30 mouse cellular contexts compared by ENCODE assay signal in the genomic region with DNA sequence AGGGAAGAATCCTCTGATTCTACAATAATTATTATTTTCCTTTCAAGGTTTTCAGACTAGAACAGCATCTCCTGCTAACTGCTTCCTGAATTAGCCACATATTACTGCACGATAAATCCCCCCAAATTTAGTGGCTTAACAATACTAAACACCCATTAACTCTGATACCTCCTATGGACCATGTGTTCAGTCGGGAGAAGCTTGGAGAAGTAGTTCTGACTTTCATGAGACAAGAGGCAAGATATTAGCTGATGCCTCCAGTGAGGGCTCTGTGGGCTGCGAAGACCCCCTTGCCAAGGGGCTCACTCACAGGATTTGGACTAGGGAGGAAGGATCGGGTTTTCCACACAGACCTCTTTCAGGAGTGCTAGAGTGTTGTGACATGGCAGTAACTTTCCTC.
"Had no signal": no experiment of that assay in that cellular context is flagged by ENCODE, and none has a peak within 500 bp of the region (broad histone marks: within the 10 kb centered on the region; RNA-seq: fewer than 3 reads in every experiment).

No protein-coding gene starts in this region.

- H3K4me3 ChIP-seq: limb, embryonic 10.5 days; limb, embryonic 12.5 days; limb, embryonic 13.5 days; limb, embryonic 15.5 days; liver, embryonic 12.5 days; liver, embryonic 13.5 days; liver, embryonic 15.5 days; lung, embryonic 15.5 days; megakaryocyte, embryonic 14.5 days; midbrain, embryonic 10.5 days; midbrain, embryonic 12.5 days; midbrain, embryonic 15.5 days; myocyte; neural tube, embryonic 12.5 days had no signal

- H3K9me3 ChIP-seq: limb, embryonic 10.5 days; limb, embryonic 12.5 days; limb, embryonic 13.5 days; limb, embryonic 15.5 days; liver, embryonic 12.5 days; liver, embryonic 13.5 days; liver, embryonic 15.5 days; lung, embryonic 15.5 days; midbrain, embryonic 10.5 days; midbrain, embryonic 12.5 days; midbrain, embryonic 15.5 days; neural tube, embryonic 12.5 days had no signal

- H3K27me3 ChIP-seq: limb, embryonic 12.5 days; limb, embryonic 15.5 days; liver, embryonic 12.5 days; liver, embryonic 13.5 days; liver, embryonic 15.5 days; lung, embryonic 15.5 days; megakaryocyte, embryonic 14.5 days; midbrain, embryonic 12.5 days; midbrain, embryonic 15.5 days; neural tube, embryonic 12.5 days had no signal

- H3K4me2 ChIP-seq: limb, embryonic 12.5 days; limb, embryonic 13.5 days; limb, embryonic 15.5 days; liver, embryonic 11.5 days; liver, embryonic 12.5 days; liver, embryonic 13.5 days; liver, embryonic 15.5 days; lung, embryonic 14.5 days; lung, embryonic 15.5 days; midbrain, embryonic 12.5 days; midbrain, embryonic 15.5 days; neural tube, embryonic 12.5 days had no signal

- DNase-seq: left cerebral cortex, postnatal 4 days; liver; liver, embryonic 13.5 days; liver, postnatal 0 days; lung, adult 18-20 months; lung, adult 2 months; lung, embryonic 14.5 days; lung, postnatal 10 days; lung, postnatal 14 days; lung, postnatal 36 days; lung, postnatal 4 days; midbrain, embryonic 14.5 days had no signal

- H3K36me3 ChIP-seq: limb, embryonic 10.5 days; limb, embryonic 12.5 days; limb, embryonic 13.5 days; limb, embryonic 15.5 days; liver, embryonic 12.5 days; liver, embryonic 13.5 days; liver, embryonic 15.5 days; lung, embryonic 15.5 days; midbrain, embryonic 10.5 days; midbrain, embryonic 12.5 days; midbrain, embryonic 15.5 days; neural tube, embryonic 12.5 days had no signal

- H3K9ac ChIP-seq: limb, embryonic 12.5 days; limb, embryonic 13.5 days; limb, embryonic 15.5 days; liver, embryonic 12.5 days; liver, embryonic 13.5 days; liver, embryonic 14.5 days; liver, embryonic 15.5 days; liver, postnatal 0 days; lung, embryonic 14.5 days; lung, embryonic 15.5 days; midbrain, embryonic 12.5 days; midbrain, embryonic 15.5 days; neural tube, embryonic 12.5 days had no signal

- H3K27ac ChIP-seq: limb, embryonic 10.5 days; limb, embryonic 12.5 days; limb, embryonic 13.5 days; limb, embryonic 15.5 days; liver, embryonic 12.5 days; liver, embryonic 13.5 days; liver, embryonic 14.5 days; liver, embryonic 15.5 days; lung, embryonic 15.5 days; macrophage; midbrain, embryonic 10.5 days; midbrain, embryonic 12.5 days; midbrain, embryonic 15.5 days; neural tube, embryonic 12.5 days had no signal

- ATAC-seq: liver, embryonic 12.5 days; liver, postnatal 0 days; lung, postnatal 0 days; midbrain, embryonic 15.5 days; midbrain, embryonic 16.5 days had no signal

- H3K4me1 ChIP-seq: limb, embryonic 12.5 days; limb, embryonic 13.5 days; liver, embryonic 12.5 days; liver, embryonic 13.5 days; liver, embryonic 15.5 days; megakaryocyte, embryonic 14.5 days; midbrain, embryonic 10.5 days; midbrain, embryonic 12.5 days; midbrain, embryonic 15.5 days; neural tube, embryonic 12.5 days had no signal
